Mouse (Mus musculus) spleen, adult 2 months (tissue): ENCODE results near the gene Kat5.

Experiments used
- CTCF ChIP-seq: fragments of 200-500 bp; IDR thresholded peaks from 2 replicates; pipeline ENCODE4 v1.5.1; 2011; ENCODE audit warnings: mild to moderate bottlenecking, inconsistent platforms; ENCODE audit not compliant: insufficient read depth, insufficient read length, insufficient replicate concordance; ENCODE audit errors: extremely low read depth
- POLR2A ChIP-seq: fragments of 200-500 bp; IDR thresholded peaks from 2 replicates; pipeline ENCODE4 v1.6.1; 2011; ENCODE audit warnings: low read depth, low read length, inconsistent platforms

DNA sequence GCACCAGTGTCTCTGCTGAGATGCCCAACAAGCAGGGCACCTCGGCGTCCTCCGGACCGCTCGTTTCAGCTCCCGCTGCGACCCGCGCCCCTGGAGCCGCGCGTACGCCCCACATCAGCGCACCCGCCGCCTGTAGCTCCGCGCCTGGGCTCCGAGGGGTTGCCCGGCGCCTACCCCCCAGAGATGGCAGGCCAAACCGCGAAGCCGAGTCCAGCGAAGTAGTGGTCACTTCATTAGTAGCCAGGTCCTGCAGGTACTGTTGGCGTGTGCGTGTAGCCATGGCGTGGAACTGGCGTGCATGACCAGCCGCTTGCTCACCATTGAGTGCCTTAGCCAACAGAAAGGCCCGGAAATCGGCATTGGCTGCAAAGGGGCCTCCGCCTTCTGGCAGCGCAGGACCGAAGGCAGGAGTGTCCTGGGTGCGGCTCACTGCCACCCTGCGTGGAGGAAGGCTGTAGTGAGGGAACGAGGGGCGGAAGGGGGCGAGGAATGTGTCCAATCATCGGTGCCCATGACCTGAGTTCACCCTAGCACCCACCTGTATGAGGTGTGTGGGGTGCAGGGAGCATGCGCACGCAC lies 44.8 kb upstream of the Kat5 start:
- TF ChIP-seq POLR2A (no peak), CTCF (no peak)
